Mouse (Mus musculus): Measurements from ENCODE around the gene Apbb2.

DNA sequence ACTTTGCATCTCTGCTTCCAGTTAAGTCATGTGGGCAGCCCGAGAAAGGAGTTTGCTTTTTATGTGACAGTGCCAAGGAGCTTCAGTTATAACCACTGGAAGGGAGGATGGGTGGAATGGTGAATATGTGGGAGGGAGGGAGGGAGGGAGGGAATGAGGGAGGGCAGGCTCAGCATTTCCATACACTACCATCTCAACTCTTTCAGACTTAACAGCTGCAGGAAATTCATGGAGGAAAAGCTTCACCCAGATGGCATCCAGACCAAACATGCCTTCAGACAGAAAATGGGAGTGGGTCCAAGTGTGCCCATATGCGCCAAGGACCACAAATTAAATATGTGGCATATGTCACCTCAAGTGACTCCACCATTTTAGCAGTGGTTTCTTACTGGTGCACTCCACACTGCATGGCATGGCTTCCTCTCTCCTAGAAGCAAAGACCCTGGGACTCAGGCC, 181.8 kb downstream of the Apbb2 start:
- TF ChIP-seq GATA1 (IDR thresholded peaks at IDR 0.05; ENCODE audit: borderline replicate concordance, low read length) (no peak), FLI1 (IDR thresholded peaks at IDR 0.05; ENCODE audit: low read length) (no peak)
